Mouse (Mus musculus) cerebellum, adult 2 months (tissue): ENCODE results near the gene Orm3. TPM values are rescaled to one million over a fixed set of nuclear protein-coding genes. Genes with fewer than 3 reads are reported as not detected.

ENCODE experiments used
- DNase-seq, 2 experiments: peaks; one replicate each; pipeline ENCODE4 v3.0.0; 2021
- H3K27ac ChIP-seq: fragments of 200-500 bp; 2 replicates; pipeline ENCODE4 v1.5.1; 2012; ENCODE audit warnings: low read length, control low read depth, inconsistent platforms; ENCODE audit not compliant: insufficient read depth
- H3K27me3 ChIP-seq: fragments of 200-500 bp; 2 replicates; pipeline ENCODE4 v1.6.1; 2012; ENCODE audit warnings: inconsistent platforms, mild to moderate bottlenecking, low read length, moderate library complexity; ENCODE audit not compliant: control insufficient read depth, insufficient read depth
- H3K4me1 ChIP-seq: fragments of 200-500 bp; 2 replicates; pipeline ENCODE4 v1.6.1; 2011; ENCODE audit warnings: low read length; ENCODE audit not compliant: control insufficient read depth, insufficient read depth
- H3K4me3 ChIP-seq: fragments of 200-500 bp; replicated peaks from 2 replicates; pipeline ENCODE3; 2011; ENCODE audit warnings: mild to moderate bottlenecking, low read depth, low read length, control low read depth; ENCODE audit not compliant: insufficient read depth
- CTCF ChIP-seq: fragments of 200-500 bp; IDR thresholded peaks from 2 replicates; pipeline ENCODE4 v1.5.1; 2011; ENCODE audit warnings: low read depth, mild to moderate bottlenecking, control low read depth, low read length, moderate library complexity, borderline replicate concordance; ENCODE audit not compliant: insufficient read depth
- POLR2A ChIP-seq: fragments of 200-500 bp; IDR thresholded peaks from 2 replicates; pipeline ENCODE4 v1.6.1; 2011; ENCODE audit warnings: low read length, control low read depth, borderline replicate concordance; ENCODE audit not compliant: insufficient read depth
- WGBS: fragments of 180-500 bp; shearing (Covaris S2); methylation state at CpG from one replicate; pipeline ENCODE4 v1.1.7; 2018; 5-methylcytosine and 5-hydroxymethylcytosine counted together
- polyA plus RNA-seq: library from polyadenylated mRNA; depleted of rRNA; stranded (reverse); fragments of >200 nt; gene quantifications from 2 replicates; pipeline ENCODE4 v1.2.3, GENCODE M21; 2012; rRNA removed

Gene Orm3
- polyA plus RNA-seq = 0.14 TPM in 1 of 2 replicates, not detected in the other

- DNase-seq = no peak
- H3K27me3 ChIP-seq = no peaks in the 10 kb centered on the region
- 50% methylated on average over 4 of the region's 4 CpGs for WGBS
Measured at GRCm38 (mm10) chr4:63355877-63356665, at the start of gene Orm3. Gene Orm3 (plus strand): TSS chr4:63356162.

GRCm38 (mm10) chr4:63307175-63308062 is 48.5 kb upstream of the Orm3 start:
- H3K4me3 ChIP-seq = no peak overlapping the region
- H3K27me3 ChIP-seq = no peaks in the 10 kb centered on the region
- H3K27ac ChIP-seq = no peak overlapping the region
- H3K4me1 ChIP-seq = peaks cover 24% of the 10 kb centered on the region
- DNase-seq = peak; percentile 84 to 91
- TF ChIP-seq POLR2A = no peak
- TF ChIP-seq CTCF = peak; percentile 71
- WGBS = 42% methylated on average over 21 of the region's 21 CpGs

More at GRCm38 (mm10) chr4:63355877-63356665, at the start of gene Orm3:
- H3K27ac ChIP-seq = no peak within 1 kb of the TSS
- no peak for TF ChIP-seq CTCF
- no peak for TF ChIP-seq POLR2A
- no peak within 1 kb of the TSS for H3K4me3 ChIP-seq
- H3K4me1 ChIP-seq = no peaks in the 10 kb centered on the region

GRCm38 (mm10) chr4:63308316-63308715 is 47.6 kb upstream of the Orm3 start:
- Histone ChIP-seq H3K4me1 (peaks cover 24% of the 10 kb centered on the region), H3K27me3 (no peaks in the 10 kb centered on the region), H3K27ac (no peak overlapping the region), H3K4me3 (no peak overlapping the region)
- TF ChIP-seq POLR2A (no peak), CTCF (no peak)
- peak; percentile 74 to 83 for DNase-seq
- WGBS = 16% methylated on average over 3 of the region's 3 CpGs

GRCm38 (mm10) chr4:63310247-63310855 is 45.6 kb upstream of the Orm3 start:
- no peak overlapping the region for H3K27ac ChIP-seq
- H3K4me1 ChIP-seq = peaks cover 19% of the 10 kb centered on the region
- DNase-seq = peak; percentile 34 to 43
- 54% methylated on average over 10 of the region's 10 CpGs for WGBS
- no peak overlapping the region for H3K4me3 ChIP-seq
- H3K27me3 ChIP-seq = no peaks in the 10 kb centered on the region
- TF ChIP-seq CTCF (no peak), POLR2A (no peak)

- H3K27ac ChIP-seq = no peak overlapping the region
- H3K4me1 ChIP-seq = peaks cover 24% of the 10 kb centered on the region
- H3K27me3 ChIP-seq = no peaks in the 10 kb centered on the region
- no peak for TF ChIP-seq CTCF
- TF ChIP-seq POLR2A = no peak
- DNase-seq = no peak
- H3K4me3 ChIP-seq = no peak overlapping the region
- 75% methylated on average over 7 of the region's 7 CpGs for WGBS
Measured at GRCm38 (mm10) chr4:63311426-63311825, 44.5 kb upstream of the Orm3 start.

GRCm38 (mm10) chr4:63314063-63314462 is 41.9 kb upstream of the Orm3 start:
- peak in 1 of 2 experiments; percentile 3 for DNase-seq
- 90% methylated on average over 5 of the region's 5 CpGs for WGBS
- H3K4me1 ChIP-seq = peaks cover 11% of the 10 kb centered on the region
- H3K27me3 ChIP-seq = no peaks in the 10 kb centered on the region
- H3K4me3 ChIP-seq = no peak overlapping the region
- TF ChIP-seq POLR2A (no peak), CTCF (no peak)
- no peak overlapping the region for H3K27ac ChIP-seq

GRCm38 (mm10) chr4:63316076-63316746 is 39.8 kb upstream of the Orm3 start:
- no peak overlapping the region for H3K4me3 ChIP-seq
- DNase-seq = peak; percentile 28 to 45
- H3K27me3 ChIP-seq = no peaks in the 10 kb centered on the region
- H3K27ac ChIP-seq = no peak overlapping the region
- H3K4me1 ChIP-seq = peaks cover 5% of the 10 kb centered on the region; the same call in 1 of the 2 replicates
- WGBS = 36% methylated on average over 9 of the region's 9 CpGs
- TF ChIP-seq POLR2A = no peak
- TF ChIP-seq CTCF = no peak
